Mouse (Mus musculus): ENCODE data around the gene Sulf2.

DNA sequence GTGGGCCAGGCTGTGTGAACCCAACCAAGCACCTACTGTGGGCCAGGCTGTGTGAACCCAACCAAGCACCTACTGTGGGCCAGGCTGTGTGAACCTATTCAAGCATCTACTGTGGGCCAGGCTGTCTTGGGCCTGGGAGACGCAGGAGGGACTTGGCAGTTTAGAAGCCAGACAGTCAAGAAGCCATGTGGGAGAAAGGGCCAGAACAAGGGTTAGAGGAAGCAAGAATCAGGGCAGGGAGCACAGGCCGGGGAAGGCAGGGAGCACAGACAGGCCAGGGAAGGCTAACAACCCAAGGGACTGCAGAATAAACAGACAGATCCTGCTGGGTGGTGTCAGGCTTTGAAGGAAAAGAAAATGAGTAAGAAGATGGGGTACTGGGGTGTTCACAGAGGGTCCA is 44.2 kb downstream of the Sulf2 start:
- no peak for TF ChIP-seq CTCF (IDR thresholded peaks at IDR 0.05; ENCODE audit: borderline replicate concordance, insufficient read depth, low read length)
- no peak for TF ChIP-seq POLR2A (IDR thresholded peaks at IDR 0.05; ENCODE audit: low read depth, low read length)
